Mouse (Mus musculus) testis, adult 2 months (tissue): Measurements from ENCODE around the gene Ntf5.

Experiments
- CTCF ChIP-seq: fragments of 200-500 bp; IDR thresholded peaks from 2 replicates; pipeline ENCODE4 v1.5.1; 2012; ENCODE audit warnings: low read depth, mild to moderate bottlenecking, inconsistent platforms, low read length, moderate library complexity; ENCODE audit not compliant: control insufficient read depth, insufficient read depth, insufficient replicate concordance
- POLR2A ChIP-seq: fragments of 200-500 bp; IDR thresholded peaks from 2 replicates; pipeline ENCODE4 v1.6.1; 2012; ENCODE audit warnings: low read depth, mild to moderate bottlenecking, inconsistent platforms, low read length, moderate library complexity; ENCODE audit not compliant: control insufficient read depth

DNA sequence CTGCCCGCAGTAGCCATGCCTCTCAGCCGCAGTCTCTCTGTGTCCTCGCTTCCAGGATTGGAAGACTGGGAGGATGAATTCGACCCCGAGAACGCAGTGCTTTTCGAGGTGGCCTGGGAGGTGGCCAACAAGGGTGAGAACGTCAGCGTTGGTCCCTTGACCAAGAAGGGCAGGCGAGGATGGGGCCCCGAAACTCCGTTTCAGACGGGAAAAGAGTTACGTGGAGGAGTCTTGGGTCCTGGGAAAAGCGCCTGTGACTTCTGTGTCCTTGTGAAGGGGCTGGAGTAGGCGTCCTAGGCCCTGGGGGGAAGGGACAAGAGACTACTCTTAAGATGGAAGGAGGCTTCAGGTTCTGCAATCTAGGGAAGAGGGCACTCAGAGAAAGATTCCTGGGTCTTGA, 21.5 kb downstream of the Ntf5 start:
- no peak for TF ChIP-seq CTCF
- TF ChIP-seq POLR2A, result no peak
